Mouse (Mus musculus): ENCODE measurements around the gene Gm17728.
"Not testable (repeated sequence)": the region's sequence is repeated elsewhere in the genome, so short reads cannot be mapped to it uniquely, and the experiment has no call there.

Gm17728 gene

GRCm38 (mm10) chr17:9421760-9422159 lies at the start of gene Gm17728:
Gene Gm17728, plus strand, starts transcription at chr17:9422060.
- not testable (repeated sequence) for DNase-seq (ENCODE audit: low spot score in 2 of 2)

- DNase-seq (ENCODE audit: low spot score in 2 of 2), result no peak
Observed at GRCm38 (mm10) chr17:9397493-9397892, 24.4 kb upstream of the Gm17728 start.

GRCm38 (mm10) chr17:9398551-9398950 lies 23.3 kb upstream of the Gm17728 start:
- DNase-seq (ENCODE audit: low spot score in 2 of 2), result no peak

GRCm38 (mm10) chr17:9403991-9404390 lies 17.9 kb upstream of the Gm17728 start:
- no peak for DNase-seq (ENCODE audit: low spot score in 2 of 2)

GRCm38 (mm10) chr17:9407640-9408039 lies 14.2 kb upstream of the Gm17728 start:
- DNase-seq (ENCODE audit: low spot score in 2 of 2), result no peak

- no peak for DNase-seq (ENCODE audit: low spot score in 2 of 2)
Observed at GRCm38 (mm10) chr17:9419016-9419415, 2.8 kb upstream of the Gm17728 start.

- no peak for DNase-seq (ENCODE audit: low spot score in 2 of 2)
Observed at GRCm38 (mm10) chr17:9428374-9428994, 6.6 kb downstream of the Gm17728 start.

- DNase-seq (ENCODE audit: low spot score in 2 of 2), result no peak
Observed at GRCm38 (mm10) chr17:9439997-9440655, 18.3 kb downstream of the Gm17728 start.

GRCm38 (mm10) chr17:9456406-9456805 lies 34.5 kb downstream of the Gm17728 start:
- no peak for DNase-seq (ENCODE audit: low spot score in 2 of 2)

- no peak for DNase-seq (ENCODE audit: low spot score in 2 of 2)
Observed at GRCm38 (mm10) chr17:9460904-9461303, 39.0 kb downstream of the Gm17728 start.
